Mouse (Mus musculus) adrenal gland, adult 2 months (tissue): ENCODE measurements around the gene Mrpl17. TPM values are rescaled to one million over a fixed set of nuclear protein-coding genes. Genes with fewer than 3 reads are reported as not detected.
"Not testable (repeated sequence)": the region's sequence is repeated elsewhere in the genome, so short reads cannot be mapped to it uniquely, and the experiment has no call there.

ENCODE experiments used
- DNase-seq: peaks from one replicate; pipeline ENCODE4 v3.0.0; 2021
- long read RNA-seq: library from polyadenylated mRNA; stranded (forward); transcript quantifications from one replicate; pipeline ENCODE4 v2.0.0, GENCODE M21; 2021
- polyA plus RNA-seq: library from polyadenylated mRNA; depleted of rRNA; stranded (reverse); fragments of >200 nt; gene quantifications from 2 replicates; pipeline ENCODE4 v1.2.3, GENCODE M21; 2012; rRNA removed
- total RNA-seq, 2 experiments: library from RNA; stranded (reverse); gene quantifications; 2 replicates each; pipeline ENCODE4 v1.2.3; 2021

Mrpl17 gene
- 100 to 1,000 TPM; 176 to 221 TPM for total RNA-seq
- polyA plus RNA-seq = 252 and 278 TPM in 2 replicates
- long read RNA-seq, full-length matches to known transcripts = 106 of 107 reads
- long read RNA-seq, partial matches to known transcripts = 0 of 107 reads
- long read RNA-seq, other reads (novel, unspliced or antisense) = 1 of 107 reads

GRCm38 (mm10) chr7:105810877-105811489 is at the start of gene Mrpl17:
TSS of gene Mrpl17 (minus strand) at chr7:105811099.
- DNase-seq = peak; percentile 100

DNA sequence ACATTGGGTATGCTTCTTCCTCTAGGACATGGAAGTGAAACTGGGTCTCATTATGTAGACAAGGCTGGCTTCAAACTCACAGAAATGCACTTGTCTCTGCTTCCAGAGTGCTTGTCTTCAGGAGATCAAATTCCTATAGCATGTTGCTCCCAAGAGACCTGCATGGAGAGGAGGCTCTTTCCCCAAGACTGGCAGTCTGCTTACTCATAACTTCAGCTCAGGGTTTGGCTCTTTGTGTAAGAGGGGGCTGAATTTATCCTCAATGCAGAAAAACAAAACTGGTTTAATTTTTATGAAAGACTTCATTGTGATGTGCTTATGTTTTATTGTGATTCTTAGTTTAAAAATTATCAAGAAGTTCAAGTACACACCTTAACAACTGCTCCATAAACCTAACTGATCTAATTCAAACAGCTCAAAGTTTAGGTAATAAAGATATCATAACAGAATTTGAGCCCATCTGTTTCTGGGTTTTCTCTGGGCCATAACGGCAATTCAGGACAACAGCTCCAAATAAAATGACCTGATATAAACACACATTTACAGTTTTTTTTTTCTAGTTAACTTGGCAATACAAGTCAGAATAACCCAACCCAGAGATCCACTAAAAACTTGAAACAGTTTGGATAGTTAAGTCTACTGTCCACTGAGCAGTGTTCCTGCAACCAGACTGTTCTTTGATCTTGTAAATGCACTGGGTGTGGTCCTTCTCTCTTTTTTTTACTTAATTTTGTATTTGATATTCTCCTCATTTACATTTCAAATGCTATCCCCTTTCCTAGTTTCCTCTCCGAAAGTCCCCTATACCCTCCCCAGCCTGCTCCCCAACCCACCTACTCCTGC is 45.0 kb upstream of the Mrpl17 start:
- DNase-seq = not testable (repeated sequence)

- DNase-seq = no peak
Measured at GRCm38 (mm10) chr7:105824281-105824680, 13.4 kb upstream of the Mrpl17 start.

DNA sequence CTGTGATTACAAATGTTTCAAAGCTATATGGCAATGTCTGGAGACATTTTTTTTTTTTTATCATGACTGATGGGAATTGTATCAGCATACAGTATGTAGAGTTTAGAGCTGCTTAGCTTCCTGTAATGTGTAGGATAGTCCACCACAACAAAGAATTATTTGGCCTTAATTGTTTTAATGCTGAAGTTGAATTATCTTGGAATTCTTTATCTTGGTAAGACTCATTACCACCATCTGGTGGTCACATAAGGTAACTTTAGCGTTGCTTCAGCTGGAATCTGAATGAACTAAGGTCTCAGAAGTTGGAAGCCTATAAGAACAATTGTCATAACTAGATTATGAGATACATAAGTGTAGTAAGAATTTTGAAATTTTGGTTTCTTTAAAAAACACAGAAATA is 7.6 kb upstream of the Mrpl17 start:
- DNase-seq = no peak

DNA sequence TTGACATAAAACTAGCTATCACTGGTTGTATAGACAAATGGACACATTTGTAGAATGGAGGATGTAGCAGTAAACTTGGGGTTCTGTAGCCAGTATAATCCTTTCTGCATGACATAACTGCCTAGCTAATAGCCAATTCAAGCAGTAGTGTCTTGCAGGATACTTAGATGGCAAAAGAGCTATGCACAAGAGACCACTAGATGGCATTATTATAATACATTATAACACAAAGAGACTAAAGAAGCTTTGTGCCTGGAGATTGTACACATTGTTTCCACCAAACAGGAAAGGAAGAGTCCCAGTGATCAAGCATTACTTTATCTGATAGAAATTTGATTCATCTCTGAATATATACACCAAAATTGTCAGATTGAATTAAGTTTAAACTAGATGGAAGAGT is 5.8 kb upstream of the Mrpl17 start:
- no peak for DNase-seq

DNA sequence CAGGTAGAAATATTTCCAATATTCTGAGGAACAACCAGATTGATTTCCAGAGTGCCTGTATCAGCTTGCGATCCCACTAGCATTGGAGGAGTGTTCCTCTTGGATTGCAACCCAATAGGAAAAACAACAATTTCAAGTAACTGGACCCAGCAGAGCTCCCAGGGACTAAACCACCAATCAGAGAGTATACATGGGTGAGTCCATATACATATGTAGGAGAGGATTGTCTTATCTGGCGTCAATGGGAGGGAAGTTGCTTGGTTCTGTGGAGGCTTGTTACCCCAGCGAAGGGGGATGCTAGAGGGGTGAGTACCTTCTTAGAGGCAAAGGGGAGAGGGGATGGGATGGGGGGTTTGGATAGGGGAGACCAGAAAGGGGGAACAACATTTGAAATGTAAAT is 2.4 kb upstream of the Mrpl17 start:
- no peak for DNase-seq

GRCm38 (mm10) chr7:105812566-105812965 is 1.7 kb upstream of the Mrpl17 start:
- peak; percentile 19 for DNase-seq

DNA sequence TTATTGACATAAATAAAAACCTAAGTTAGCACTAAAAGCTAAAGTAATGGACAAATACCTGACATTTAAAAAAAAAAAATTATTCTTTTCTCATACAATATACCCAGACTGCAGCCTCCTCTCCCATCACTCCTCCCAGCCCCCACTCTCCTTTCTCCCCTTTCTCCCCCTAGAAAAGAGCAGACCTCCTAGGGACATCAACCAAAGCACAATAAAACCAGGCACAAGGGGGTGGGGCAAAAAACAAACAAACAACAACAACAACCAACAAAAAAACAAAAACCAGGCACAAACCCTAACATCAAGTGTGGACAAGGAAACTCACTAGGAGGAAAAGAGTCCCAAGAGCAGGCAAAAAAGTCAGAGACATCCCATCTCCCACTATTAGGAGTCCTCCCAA is 617 bp upstream of the Mrpl17 start:
- DNase-seq = no peak

DNA sequence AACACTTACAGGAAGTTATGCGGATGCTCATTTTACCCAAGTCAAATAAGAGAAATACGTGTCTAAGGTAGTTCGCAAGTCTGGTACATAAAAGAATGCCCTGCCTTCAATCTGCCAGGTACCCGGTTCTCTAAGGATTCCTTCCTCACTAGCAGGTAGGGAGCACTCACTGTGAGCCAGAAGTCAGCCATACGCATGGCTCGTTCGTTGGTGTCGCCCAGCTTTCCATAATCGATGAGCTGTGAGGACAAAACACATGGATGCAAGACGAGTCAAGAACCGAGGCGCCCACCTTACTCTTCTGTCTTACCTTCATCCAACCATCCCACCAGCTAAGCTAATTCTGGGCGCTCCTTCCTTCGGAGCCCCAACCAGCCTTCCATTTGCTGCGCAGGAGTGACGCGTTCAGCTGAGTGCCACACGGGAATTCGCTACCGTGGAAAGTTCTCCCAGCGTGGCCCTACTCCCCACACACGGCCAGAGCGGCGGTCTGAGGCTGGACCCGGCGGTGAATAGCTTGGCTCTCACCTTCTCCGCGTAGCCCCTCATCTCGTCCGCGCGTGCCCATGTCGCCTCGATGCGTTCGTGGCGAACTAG is 521 bp downstream of the Mrpl17 start:
- no peak for DNase-seq

- DNase-seq = no peak
Measured at GRCm38 (mm10) chr7:105809836-105810235, 1.1 kb downstream of the Mrpl17 start.

DNA sequence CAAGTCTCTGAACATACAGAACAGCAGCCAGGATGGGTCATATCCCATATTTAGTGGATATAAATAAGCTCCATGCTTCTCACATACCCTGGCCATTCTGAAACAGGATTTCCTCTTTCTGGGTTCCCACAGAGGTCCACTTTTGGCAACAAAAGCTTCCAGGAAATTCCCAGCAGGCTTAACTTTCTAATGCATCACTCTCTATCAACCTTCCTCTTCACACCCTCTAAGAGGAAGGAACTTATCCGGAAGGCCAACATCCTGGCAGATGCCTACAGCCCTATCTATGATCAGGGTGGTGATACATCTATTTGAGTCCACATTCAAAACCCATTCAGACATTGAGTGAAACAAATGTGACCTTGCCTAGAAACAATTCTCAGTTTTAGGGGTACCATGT is 2.5 kb downstream of the Mrpl17 start:
- DNase-seq = no peak

GRCm38 (mm10) chr7:105806716-105807115 is 4.2 kb downstream of the Mrpl17 start:
- no peak for DNase-seq

DNA sequence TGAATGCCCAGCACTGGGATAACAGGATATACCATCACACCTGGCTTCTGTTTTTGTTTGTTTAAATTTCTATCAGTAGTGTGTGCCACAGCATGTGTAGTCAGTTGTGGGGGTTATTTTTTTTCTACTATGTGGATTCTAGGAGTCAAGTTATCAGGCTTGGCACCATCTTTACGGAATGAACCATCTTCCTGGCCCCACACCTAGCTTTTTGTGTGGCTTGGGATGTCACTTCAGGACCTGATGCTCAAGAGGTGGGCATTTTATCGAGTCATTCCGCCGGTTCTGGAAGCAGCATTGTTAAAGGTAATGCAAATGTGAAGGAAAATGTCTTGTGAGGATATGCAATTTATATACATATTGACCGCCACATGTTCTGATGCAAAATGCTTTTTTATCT is 4.8 kb downstream of the Mrpl17 start:
- no peak for DNase-seq

DNA sequence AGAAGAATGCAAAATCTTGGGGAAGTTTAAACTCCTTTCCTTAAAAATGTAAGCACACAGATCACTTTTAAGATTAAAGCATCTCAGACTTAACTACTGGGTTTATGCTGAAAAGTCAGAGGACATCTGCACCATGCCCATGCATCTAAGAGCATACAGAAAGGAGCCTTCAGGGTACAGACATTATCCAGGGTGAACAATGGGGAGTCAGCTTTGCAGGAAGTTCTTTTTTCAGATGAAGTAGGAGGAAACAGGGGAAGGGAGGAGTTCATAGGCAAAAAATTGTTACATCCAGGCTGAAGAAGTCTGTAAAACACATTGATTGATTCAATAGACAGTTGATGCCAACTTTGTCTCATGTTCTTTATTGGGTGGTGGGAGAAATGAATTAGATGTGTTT is 7.5 kb downstream of the Mrpl17 start:
- DNase-seq = no peak

DNA sequence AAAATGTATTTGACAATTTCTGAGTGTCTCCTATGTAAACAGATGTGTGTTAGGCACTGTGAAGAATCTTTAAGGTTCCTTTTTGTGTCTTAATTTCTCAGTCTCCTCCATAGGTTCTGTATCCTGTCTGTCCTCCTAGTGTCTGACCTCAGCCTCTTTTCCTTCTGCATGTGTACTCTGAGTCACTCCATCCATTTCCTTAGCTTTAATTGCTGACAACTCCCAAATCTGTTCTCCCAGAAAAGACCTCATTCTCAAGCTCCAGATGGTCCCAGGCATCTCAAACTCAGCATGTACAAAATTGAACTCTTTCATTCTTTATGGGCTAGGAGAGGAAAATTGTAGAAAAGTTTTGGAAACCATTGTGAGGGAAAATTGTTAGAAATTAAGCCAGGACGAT is 8.1 kb downstream of the Mrpl17 start:
- no peak for DNase-seq

DNA sequence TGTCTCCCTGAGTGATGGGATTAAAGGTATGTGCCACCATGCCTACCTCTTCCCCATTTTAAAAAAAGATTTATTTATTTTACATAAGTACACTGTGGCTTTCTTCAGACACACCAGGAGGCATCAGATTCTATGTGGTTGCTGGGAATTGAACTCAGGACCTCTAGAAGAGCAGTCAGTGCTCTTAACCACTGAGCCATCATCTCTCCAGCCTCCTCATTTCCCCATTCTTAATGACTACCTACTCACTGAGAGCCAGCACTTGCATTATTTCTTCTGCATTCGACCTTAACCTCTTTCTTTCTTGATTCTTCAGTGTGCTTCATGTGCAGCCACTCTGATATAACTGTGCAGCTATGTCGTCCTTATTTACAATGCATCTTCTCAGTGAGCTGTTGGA is 8.6 kb downstream of the Mrpl17 start:
- DNase-seq = no peak

DNA sequence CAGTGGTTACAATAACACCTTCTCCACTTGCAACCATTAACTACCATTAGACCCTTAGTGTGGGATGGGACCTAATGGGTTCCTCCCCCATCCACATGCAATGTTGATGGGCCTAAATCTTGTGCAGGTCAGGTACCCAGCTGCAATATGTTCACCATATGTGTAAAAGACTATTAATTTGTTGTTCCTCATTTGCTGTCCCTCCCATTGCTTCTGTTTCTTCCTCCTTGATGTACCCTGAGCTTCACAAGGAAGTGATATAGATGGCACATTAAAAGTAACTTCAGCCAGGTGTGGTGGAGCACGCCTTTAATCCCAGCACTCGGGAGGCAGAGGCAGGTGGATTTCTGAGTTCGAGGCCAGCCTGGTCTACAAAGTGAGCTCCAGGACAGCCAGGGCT is 13.9 kb downstream of the Mrpl17 start:
- DNase-seq = no peak

DNA sequence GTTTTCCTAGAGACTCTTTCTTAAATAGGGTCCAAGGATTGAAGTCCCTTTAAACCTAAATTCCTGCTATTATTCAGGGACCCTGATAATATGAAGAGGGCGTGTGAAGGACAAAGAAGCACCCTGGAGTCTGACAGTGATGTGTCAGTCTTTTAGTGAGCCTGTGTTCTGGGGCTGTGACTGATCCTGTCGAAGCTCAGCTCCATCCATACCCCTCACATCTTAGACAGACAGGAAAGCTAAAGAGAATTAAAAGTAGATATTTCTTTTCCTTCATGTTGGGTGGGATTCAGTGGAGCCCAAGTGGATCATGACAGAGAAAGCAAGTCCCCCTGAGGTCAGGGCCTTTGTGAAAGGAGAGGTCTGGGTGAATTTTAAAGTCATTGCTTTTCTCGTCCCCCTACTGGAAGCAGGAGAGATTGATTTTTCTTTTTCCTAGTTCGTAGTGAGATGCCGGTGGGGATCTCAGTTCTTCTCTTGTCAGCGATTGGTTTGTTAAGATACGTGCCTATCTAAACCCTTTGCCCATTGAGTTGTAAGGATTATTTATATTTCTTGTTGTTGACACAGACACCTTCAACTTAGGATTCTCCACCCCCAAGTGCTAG is 15.0 kb downstream of the Mrpl17 start:
- DNase-seq = no peak

GRCm38 (mm10) chr7:105793701-105794100 is 17.2 kb downstream of the Mrpl17 start:
- DNase-seq = no peak

DNA sequence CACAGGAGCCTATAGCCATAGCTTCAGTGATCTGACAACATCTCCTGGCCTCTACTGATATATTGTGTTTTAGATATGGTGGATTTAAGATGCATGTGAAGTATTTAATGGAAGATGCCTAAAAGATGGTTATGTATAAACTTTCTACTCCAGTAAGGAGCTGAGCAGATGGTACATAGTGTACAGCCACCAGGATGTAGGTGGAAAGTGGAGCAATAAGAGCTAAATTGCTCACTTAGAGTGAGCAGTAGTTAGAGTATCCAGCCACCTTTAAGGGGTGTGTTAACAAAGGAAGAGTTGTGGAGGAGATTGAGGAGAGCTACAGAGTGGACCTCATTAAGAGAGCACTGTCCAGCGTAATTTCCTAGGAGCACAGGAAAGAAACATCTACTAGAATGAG is 19.8 kb downstream of the Mrpl17 start:
- DNase-seq = no peak

- no peak for DNase-seq
Measured at GRCm38 (mm10) chr7:105787285-105788140, 23.4 kb downstream of the Mrpl17 start, which contains the start of gene Dchs1. TSS of gene Dchs1 (minus strand) at chr7:105787654.
